Mouse (Mus musculus): ENCODE measurements around the gene Gm16368. TPM values are rescaled to one million over a fixed set of nuclear protein-coding genes. Genes with fewer than 3 reads are reported as not detected.

Gm16368 gene
- not detected in 2 replicates for polyA plus RNA-seq (2012; rRNA removed)

DNA sequence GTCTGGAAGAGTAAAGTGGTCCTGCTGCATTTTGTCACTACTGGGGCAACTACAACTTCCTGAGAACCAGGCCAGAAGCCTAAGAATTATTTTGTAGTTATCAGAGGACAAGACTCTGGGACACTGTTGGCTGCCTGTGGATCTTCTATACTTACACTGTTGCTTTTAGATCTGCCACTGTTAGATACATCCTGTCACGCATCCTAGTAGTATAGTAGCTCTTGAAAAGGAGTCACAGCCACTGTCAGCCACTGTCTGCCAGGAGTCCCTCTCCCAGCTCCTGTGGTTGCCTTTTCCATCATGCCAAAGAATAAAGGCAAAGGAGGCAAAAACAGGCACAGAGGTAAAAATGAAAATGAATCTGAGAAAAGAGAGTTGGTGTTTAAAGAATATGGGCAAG, at the start of gene Gm16368:
Gm16368 (plus strand) TSS at position 301 of the 400 bp plus-strand sequence.

Other genes with a start within 250 kb of the Gm16368 start
- gene Gm2001, start 241.4 kb upstream of the Gm16368 start, polyA plus RNA-seq (2012; rRNA removed), result not detected in 2 replicates
- gene Gm2016, start 209.6 kb upstream of the Gm16368 start, polyA plus RNA-seq (2012; rRNA removed), result not detected in 2 replicates
- gene Gm2022, start 188.3 kb upstream of the Gm16368 start, polyA plus RNA-seq (2012; rRNA removed), result not detected in 2 replicates
- not detected in 2 replicates for gene Gm2035, start 163.8 kb upstream of the Gm16368 start, polyA plus RNA-seq (2012; rRNA removed)
- 3.0 and 3.8 TPM in 2 replicates for gene Gm2042, start 129.6 kb upstream of the Gm16368 start, polyA plus RNA-seq (2012; rRNA removed)
- not detected in 2 replicates for gene Gm2075, start 71.8 kb upstream of the Gm16368 start, polyA plus RNA-seq (2012; rRNA removed)
- gene Gm6803, start 64.9 kb upstream of the Gm16368 start, polyA plus RNA-seq (2012; rRNA removed), result not detected in 2 replicates
- gene Gm2056, start 56.7 kb upstream of the Gm16368 start, polyA plus RNA-seq (2012; rRNA removed), result not detected in 2 replicates
- 0.94 and 2.1 TPM in 2 replicates for gene Gm10436, start 98.4 kb downstream of the Gm16368 start, polyA plus RNA-seq (2012; rRNA removed)
- not detected in 2 replicates for gene Gm8332, start 166.4 kb downstream of the Gm16368 start, polyA plus RNA-seq (2012; rRNA removed)
- gene Gm5662, start 190.8 kb downstream of the Gm16368 start, polyA plus RNA-seq (2012; rRNA removed), result not detected in 2 replicates
- gene Gm5039, start 240.3 kb downstream of the Gm16368 start, polyA plus RNA-seq (2012; rRNA removed), result not detected in 2 replicates